Mouse (Mus musculus): ENCODE results near the gene Ankrd6. TPM values are rescaled to one million over a fixed set of nuclear protein-coding genes. Genes with fewer than 3 reads are reported as not detected.
A peak's percentile ranks its signal among the peaks of the same experiment; 100 is the strongest.

Gene Ankrd6
- total RNA-seq, 2 experiments from 2014 or later = 0.33 to 0.42 TPM

- peak; percentile 27; the same call in 1 of the 2 replicates for ATAC-seq (ENCODE audit: poor library complexity, severe bottlenecking)
Observed at GRCm38 (mm10) chr4:32906627-32907026, 44.0 kb downstream of the Ankrd6 start.

DNA sequence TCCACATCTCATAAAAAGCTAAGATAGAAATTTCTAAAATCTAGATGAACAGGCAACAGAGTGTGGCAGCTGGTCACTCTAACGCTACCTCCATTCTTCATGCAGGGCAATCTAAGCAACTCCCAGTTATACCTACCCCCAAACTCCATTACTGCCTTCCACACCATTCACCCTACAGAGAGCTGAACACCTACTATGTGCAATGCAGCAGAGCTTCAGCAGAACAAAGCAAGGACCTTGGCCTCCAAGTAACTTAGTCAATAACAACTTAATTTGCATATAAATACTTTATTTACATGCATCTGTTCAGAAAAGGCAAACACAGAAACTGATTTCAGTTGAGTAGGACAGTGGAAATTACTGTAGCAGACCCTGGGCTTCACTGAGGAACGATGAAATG lies 44.7 kb downstream of the Ankrd6 start:
- ATAC-seq (ENCODE audit: poor library complexity, severe bottlenecking) = no peak

- no peak for ATAC-seq (ENCODE audit: poor library complexity, severe bottlenecking)
Observed at GRCm38 (mm10) chr4:32905381-32905780, 45.3 kb downstream of the Ankrd6 start.

DNA sequence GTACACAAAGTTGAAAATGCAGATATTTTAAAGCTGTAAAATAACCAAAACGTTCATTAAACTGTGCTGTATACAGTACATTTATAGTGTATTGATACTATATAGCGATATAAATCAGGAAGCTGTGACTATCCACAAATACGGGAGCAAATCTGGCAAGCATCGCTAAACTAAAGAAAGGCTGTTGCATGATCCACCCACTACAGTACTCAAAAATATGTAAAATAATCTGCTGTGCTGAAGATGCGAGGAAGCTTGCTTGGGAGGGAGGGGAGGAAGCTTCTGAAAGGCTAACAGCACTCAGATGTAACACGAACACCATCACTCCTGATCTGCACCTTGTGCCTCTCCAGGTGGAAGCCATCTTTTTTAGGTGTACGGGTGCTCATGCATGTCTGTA lies 46.8 kb downstream of the Ankrd6 start:
- ATAC-seq (ENCODE audit: poor library complexity, severe bottlenecking) = no peak

GRCm38 (mm10) chr4:32899051-32899450 lies 51.6 kb downstream of the Ankrd6 start:
- ATAC-seq (ENCODE audit: poor library complexity, severe bottlenecking) = no peak

DNA sequence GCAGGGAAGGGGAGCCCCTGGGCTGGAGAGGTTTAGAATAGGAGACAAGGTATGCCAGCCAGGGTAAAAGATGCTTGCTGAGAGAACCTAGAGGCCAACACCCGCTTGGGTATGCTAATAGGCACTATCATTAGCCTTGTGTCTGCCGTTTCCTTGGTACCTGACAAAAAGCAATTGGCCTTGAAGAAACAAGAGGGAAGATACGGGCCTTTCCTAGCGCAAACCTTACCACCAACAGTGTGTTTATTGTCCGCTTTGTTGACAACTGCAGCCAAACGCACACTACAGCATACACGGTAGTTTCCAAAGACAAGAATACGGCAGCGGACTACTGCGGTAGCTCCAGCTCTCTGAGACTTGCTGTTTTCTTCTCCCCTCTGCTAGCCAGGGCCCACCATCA lies 59.3 kb downstream of the Ankrd6 start:
- ATAC-seq (ENCODE audit: poor library complexity, severe bottlenecking) = no peak

GRCm38 (mm10) chr4:32890735-32891098 lies 59.9 kb downstream of the Ankrd6 start:
- no peak for ATAC-seq (ENCODE audit: poor library complexity, severe bottlenecking)

DNA sequence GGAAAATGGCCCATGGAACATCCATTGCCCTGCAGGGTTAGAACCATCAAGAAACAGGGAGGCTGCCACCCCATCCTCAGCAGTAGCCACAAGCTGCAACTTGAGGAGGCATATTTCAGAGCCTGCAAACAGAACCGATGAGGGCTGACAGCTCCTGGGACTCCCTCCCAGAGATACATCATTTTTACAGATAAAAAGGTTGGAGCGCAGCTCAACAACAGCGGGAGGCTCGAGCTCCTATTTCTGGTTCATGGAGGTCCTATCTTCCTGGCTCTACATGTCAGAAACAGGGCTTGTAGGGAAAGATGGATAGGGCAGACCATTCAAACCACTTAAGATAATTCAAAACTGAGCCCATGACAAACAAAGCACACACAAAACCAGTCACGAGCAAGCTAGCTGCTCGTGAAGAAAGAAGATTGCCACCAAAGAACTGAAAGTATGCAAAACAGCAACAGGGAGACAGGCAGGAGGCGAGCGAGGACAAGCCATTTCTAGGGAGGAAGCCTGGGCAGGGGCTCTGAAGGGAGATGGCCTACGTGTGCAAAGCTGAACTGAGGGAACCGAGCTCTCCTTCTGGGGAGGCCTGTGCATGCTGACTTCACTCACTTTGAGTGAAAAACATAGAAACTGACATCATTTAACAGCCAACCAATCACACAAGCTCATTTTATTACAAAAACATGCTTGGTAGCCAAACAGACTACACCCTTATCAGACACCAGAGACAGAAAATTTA lies 60.5 kb downstream of the Ankrd6 start:
- no peak for ATAC-seq (ENCODE audit: poor library complexity, severe bottlenecking)

DNA sequence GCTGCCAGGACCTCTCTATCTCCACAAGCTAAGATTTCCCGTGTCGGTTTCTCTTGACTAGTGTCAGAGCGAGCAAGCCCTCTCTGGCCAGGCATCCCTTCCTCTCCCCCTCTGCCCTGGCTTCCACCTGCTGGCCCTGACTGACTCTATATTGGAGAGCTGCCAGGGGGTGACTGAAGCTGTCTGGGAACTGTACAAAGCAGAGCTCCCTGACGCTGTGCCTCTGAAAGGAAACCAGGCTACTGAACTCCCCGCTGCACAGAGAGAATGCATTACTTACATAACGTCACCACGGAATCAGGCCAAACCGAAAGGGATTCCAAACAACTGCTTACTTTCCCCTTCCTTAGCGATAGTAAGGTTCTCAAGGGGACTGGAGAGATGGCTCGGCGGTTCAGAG lies 61.4 kb downstream of the Ankrd6 start:
- ATAC-seq (ENCODE audit: poor library complexity, severe bottlenecking) = no peak

GRCm38 (mm10) chr4:32886479-32886878 lies 64.2 kb downstream of the Ankrd6 start:
- no peak for ATAC-seq (ENCODE audit: poor library complexity, severe bottlenecking)

- ATAC-seq (ENCODE audit: poor library complexity, severe bottlenecking) = no peak
Observed at GRCm38 (mm10) chr4:32884599-32884998, 66.0 kb downstream of the Ankrd6 start.

GRCm38 (mm10) chr4:32881001-32881400 lies 69.6 kb downstream of the Ankrd6 start:
- ATAC-seq (ENCODE audit: poor library complexity, severe bottlenecking) = no peak

DNA sequence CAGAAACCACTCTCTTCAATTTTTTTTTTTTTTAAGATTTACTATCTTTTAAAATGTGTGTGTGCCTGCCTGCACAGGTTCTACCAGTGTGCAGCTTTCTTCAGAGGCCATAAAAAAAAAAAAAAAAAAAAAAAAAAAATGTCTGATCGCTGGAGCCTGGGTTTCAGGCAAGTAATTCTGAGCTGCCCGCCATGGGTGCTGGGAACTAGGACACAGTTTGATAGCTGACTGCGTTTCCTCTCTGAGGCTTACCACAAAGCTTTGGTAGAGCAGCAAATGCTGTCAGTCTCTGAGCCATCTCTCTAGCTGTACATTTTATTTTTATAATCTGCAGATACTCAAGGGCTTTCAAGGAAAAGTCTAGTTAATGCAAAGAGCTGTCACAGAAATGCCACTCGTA lies 76.0 kb downstream of the Ankrd6 start:
- ATAC-seq (ENCODE audit: poor library complexity, severe bottlenecking) = no peak

GRCm38 (mm10) chr4:32872189-32872749 lies 78.4 kb downstream of the Ankrd6 start:
- ATAC-seq (ENCODE audit: poor library complexity, severe bottlenecking) = peak; percentile 75

DNA sequence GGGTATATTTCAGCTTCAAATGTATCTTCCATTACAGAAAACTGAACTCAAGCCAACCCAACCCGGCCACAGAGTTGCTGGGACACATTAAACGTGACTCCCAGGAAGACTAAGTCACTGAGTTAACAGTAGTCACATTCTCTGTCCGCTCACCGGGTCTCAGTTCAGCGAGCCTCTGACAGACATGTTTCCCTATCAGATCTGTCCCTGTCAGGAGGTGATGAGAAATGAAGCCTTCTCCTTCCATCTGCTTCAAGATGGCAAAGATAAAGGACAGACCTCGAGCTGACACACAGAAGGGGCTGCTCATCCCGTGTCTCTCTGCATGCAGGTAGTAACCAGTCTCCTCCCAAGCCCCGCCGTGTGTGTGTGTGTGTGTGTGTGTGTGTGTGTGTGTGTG lies 81.3 kb downstream of the Ankrd6 start:
- no peak for ATAC-seq (ENCODE audit: poor library complexity, severe bottlenecking)

DNA sequence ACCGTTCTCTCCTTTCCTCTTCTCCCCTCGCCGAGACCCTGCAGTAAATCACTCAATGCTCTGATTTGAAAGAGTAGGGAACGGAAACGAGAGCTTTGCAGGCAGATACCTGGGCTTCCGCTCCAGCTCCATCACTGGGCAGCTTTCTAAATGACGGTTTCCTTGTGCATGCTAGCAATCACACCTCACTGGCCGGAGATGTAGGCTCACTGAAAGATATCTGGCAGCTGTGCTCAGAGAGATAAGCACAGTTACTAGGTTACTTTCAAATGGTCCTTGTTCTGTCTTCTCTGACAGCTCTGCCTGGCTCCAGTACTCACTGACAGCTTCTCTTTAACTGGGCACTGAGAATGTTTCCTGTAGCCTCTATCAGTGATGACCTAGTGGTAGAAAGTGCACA lies 81.8 kb downstream of the Ankrd6 start:
- ATAC-seq (ENCODE audit: poor library complexity, severe bottlenecking) = no peak

GRCm38 (mm10) chr4:32868437-32868836 lies 82.2 kb downstream of the Ankrd6 start:
- ATAC-seq (ENCODE audit: poor library complexity, severe bottlenecking) = no peak

- no peak for ATAC-seq (ENCODE audit: poor library complexity, severe bottlenecking)
Observed at GRCm38 (mm10) chr4:32867460-32867859, 83.2 kb downstream of the Ankrd6 start.

DNA sequence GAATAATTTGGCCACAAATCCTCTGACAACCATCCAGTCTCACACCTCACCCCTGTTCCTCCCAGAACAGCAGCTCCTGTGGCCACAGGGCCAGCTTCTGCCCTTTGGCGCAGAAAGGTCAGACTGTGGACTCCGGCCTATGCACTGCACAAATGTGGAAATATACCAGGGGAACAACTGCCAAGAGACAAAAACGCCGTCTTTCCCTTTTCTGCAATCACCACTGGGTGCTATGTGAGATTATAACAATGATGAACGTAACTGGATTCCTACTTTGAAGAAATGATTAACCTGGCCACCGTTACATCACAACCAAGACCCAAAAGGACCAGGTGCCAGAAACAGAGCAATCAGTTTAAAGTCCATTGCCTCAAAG lies 85.8 kb downstream of the Ankrd6 start:
- no peak for ATAC-seq (ENCODE audit: poor library complexity, severe bottlenecking)

- no peak for ATAC-seq (ENCODE audit: poor library complexity, severe bottlenecking)
Observed at GRCm38 (mm10) chr4:32864131-32864866, 86.3 kb downstream of the Ankrd6 start.

DNA sequence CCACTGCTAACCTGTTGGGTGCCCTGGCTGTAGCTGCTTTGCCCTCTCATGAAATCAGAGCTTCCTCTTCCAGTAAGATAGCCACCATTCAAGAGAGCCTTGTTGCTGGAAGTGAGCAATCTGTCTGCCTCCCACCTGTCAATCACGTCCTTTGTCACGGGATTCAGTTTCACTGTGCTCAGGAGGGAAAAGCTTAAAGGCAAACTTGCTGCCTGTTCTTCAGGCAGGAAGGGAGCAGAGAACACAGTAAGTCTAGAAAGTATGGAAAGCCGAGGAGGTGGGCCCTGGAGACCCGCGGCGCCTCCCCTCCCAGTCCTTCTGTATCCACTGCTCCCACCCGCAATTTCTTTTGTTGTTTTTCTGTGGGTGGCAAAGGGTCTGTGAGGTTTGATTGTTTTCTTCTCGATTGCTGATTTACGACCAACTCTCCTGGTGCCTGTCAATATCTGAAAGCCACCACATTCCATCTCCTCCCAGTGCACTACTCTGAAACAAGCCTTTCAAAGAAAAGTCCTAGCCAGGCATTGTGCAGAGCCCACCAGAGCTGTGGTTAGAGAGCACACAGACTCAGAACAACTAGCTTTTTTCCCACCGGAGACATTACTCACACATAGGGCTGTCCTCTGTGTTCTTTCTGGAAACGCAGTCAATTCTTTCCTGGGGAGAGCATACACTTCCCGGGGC lies 87.1 kb downstream of the Ankrd6 start:
- no peak for ATAC-seq (ENCODE audit: poor library complexity, severe bottlenecking)

Measured in megakaryocyte, adult 5-6 weeks (primary cell).